Mouse (Mus musculus) olfactory bulb, adult 2 months (tissue): Measurements from ENCODE around the gene Pdcl. TPM values are rescaled to one million over a fixed set of nuclear protein-coding genes. Genes with fewer than 3 reads are reported as not detected.

ENCODE experiments used
- H3K27ac ChIP-seq: fragments of 200-500 bp; 2 replicates; pipeline ENCODE4 v1.5.1; 2012; ENCODE audit warnings: low read depth, low read length; ENCODE audit not compliant: insufficient read depth
- H3K4me1 ChIP-seq: fragments of 200-500 bp; 2 replicates; pipeline ENCODE4 v1.6.1; 2012; ENCODE audit warnings: low read length; ENCODE audit not compliant: control insufficient read depth, insufficient read depth
- H3K4me3 ChIP-seq: fragments of 200-500 bp; 2 replicates; pipeline ENCODE4 v1.5.1; 2012; ENCODE audit warnings: mild to moderate bottlenecking, low read depth, low read length, moderate library complexity; ENCODE audit not compliant: insufficient read depth
- CTCF ChIP-seq: fragments of 200-500 bp; IDR thresholded peaks from 2 replicates; pipeline ENCODE4 v1.5.1; 2012; ENCODE audit warnings: low read depth, mild to moderate bottlenecking, low read length, moderate library complexity; ENCODE audit not compliant: insufficient read depth
- POLR2A ChIP-seq: fragments of 200-500 bp; IDR thresholded peaks from 2 replicates; pipeline ENCODE4 v1.6.1; 2012; ENCODE audit warnings: mild to moderate bottlenecking, low read depth, low read length, moderate library complexity; ENCODE audit not compliant: insufficient read depth
- WGBS: fragments of 180-500 bp; shearing (Covaris S2); methylation state at CpG from one replicate; pipeline ENCODE4 v1.1.7; 2018; 5-methylcytosine and 5-hydroxymethylcytosine counted together
- polyA plus RNA-seq: library from polyadenylated mRNA; stranded (reverse); fragments of >200 nt; gene quantifications from 2 replicates; pipeline ENCODE4 v1.2.4, GENCODE M21; 2012; ENCODE audit warnings: low replicate concordance; ENCODE audit not compliant: missing spikeins, insufficient read depth, insufficient read length

The Pdcl gene
- polyA plus RNA-seq, 1 experiment: not detected

DNA sequence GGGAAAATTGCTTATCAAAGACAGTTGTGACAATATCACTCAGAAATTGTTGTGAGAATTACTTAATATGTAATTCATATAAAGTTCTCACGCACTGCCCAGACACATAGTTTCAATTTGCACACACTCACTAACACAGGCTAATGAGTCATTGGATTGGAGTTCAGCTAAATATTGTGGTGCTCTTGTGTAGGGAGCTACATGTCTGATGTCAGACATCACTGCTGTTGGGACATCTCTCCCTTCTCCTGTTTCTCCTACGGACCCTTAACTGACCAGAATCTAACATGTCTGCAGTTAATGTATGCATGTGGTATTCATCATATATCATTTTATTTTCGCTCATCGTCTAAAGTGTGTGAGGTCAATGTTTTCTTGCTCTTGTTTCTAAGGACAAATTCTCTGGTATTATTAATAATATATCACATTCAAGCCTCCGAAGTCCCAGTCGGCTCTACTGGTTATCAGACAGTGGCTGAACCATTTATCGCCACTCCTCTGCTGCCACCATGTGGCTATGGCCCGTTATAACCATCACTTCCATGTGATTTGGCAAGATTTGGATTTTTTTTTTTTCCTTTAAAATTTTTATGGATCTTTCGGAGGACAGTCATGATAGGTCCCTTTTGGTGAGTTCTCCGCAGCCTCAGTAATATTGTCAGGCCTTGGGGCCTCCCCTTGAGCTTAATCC is 20.5 kb downstream of the Pdcl start:
- no peak overlapping the region for H3K4me3 ChIP-seq
- 52% methylated on average over 10 of the region's 10 CpGs for WGBS
- TF ChIP-seq POLR2A: no peak
- no peak for TF ChIP-seq CTCF

DNA sequence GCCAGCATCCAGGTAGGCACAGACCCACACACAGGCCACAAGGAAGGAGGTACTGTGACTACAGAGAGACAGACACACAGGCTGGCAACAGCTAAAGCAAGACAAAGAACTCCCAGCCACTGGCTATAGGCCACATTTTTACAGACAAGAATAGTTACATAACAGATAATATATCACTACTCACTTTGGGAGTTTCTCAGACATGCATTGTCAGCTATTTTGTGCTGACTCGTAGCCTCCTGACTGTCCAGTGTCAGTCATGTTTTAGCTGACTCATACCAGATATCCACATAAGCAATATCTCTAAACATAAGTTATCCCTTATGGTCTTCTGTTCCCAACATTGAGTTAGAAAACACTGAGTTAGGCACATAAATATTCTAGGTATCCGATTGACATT is 25.8 kb downstream of the Pdcl start:
- H3K4me1 ChIP-seq: no peaks in the 10 kb centered on the region
- no peak overlapping the region for H3K4me3 ChIP-seq
- H3K27ac ChIP-seq: no peak overlapping the region
- TF ChIP-seq CTCF: no peak
- TF ChIP-seq POLR2A: no peak
- WGBS: 91% methylated on average over 2 of the region's 2 CpGs

More for the DNA sequence above, 20.5 kb downstream of the Pdcl start:
- Histone ChIP-seq H3K4me1 (no peaks in the 10 kb centered on the region), H3K27ac (no peak overlapping the region)

DNA sequence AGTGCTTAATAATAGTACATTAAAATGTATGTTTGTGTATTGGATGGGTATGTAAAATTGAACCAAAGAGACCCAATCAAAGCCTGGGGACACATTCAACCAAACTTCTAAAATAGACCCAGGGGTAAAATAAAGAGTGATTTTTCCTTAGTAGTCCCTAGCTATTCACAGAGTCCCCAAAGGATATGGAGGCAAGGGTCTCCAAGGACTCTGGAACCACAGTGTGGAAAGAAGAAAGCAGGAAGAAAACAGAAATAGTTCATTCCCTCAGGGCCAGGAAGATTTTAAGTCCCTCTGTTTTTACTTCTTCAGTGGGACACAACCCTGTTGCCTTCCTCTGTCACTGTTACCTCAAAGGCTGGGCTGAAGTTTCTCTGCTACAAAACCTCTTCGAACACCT is 32.9 kb downstream of the Pdcl start, which contains the start of gene Olfr368:
TSS of gene Olfr368 (plus strand) at position 301 of the 400 bp plus-strand sequence.
- Histone ChIP-seq H3K4me1 (no peaks in the 10 kb centered on the region), H3K27ac (no peak within 1 kb of the TSS), H3K4me3 (no peak within 1 kb of the TSS)
- WGBS: 89% methylated on average over 1 of the region's 1 CpGs
- TF ChIP-seq POLR2A (no peak), CTCF (no peak)

Other genes starting within 250 kb of the Pdcl start
- gene Olfr362, start 241.4 kb downstream of the Pdcl start, polyA plus RNA-seq: not detected in 2 replicates
- not detected in 2 replicates for gene Olfr364-ps1, start 220.0 kb downstream of the Pdcl start, polyA plus RNA-seq
- gene Olfr365, start 171.1 kb downstream of the Pdcl start, polyA plus RNA-seq: not detected in 2 replicates
- gene Olfr366, start 147.8 kb downstream of the Pdcl start, polyA plus RNA-seq: not detected in 2 replicates
- gene Olfr368, start 32.8 kb downstream of the Pdcl start, polyA plus RNA-seq: not detected in 2 replicates
- gene Rc3h2, start 63.6 kb upstream of the Pdcl start, polyA plus RNA-seq: 57.9 TPM in 1 of 2 replicates, not detected in the other
- not detected in 2 replicates for gene Zbtb26, start 83.8 kb upstream of the Pdcl start, polyA plus RNA-seq
- not detected in 2 replicates for gene Zbtb6, start 83.8 kb upstream of the Pdcl start, polyA plus RNA-seq
- gene Rabgap1, start 83.9 kb upstream of the Pdcl start, polyA plus RNA-seq: not detected in 2 replicates
- gene Gpr21, start 157.0 kb upstream of the Pdcl start, polyA plus RNA-seq: not detected in 2 replicates